Mouse (Mus musculus): Measurements from ENCODE around the gene Ttn. TPM values are rescaled to one million over a fixed set of nuclear protein-coding genes. Genes with fewer than 3 reads are reported as not detected.

Gene Ttn
- polyA plus RNA-seq, 1 experiment = 0.04 TPM

GRCm38 (mm10) chr2:76702751-76703150, 279.6 kb downstream of the Ttn start:
- Histone ChIP-seq H3K4me1 (ENCODE audit: control insufficient read depth, insufficient read depth, low read length) (no peaks in the 10 kb centered on the region), H3K27ac (ENCODE audit: insufficient read depth, low read length) (no peak overlapping the region), H3K4me3 (ENCODE audit: insufficient read depth, low read length) (no peak overlapping the region)
- no peak for TF ChIP-seq POLR2A (IDR thresholded peaks at IDR 0.05; ENCODE audit: low read depth, low read length)
- TF ChIP-seq CTCF (IDR thresholded peaks at IDR 0.05; ENCODE audit: borderline replicate concordance, insufficient read depth, low read length) = no peak

- H3K4me3 ChIP-seq (ENCODE audit: insufficient read depth, low read length) = no peak overlapping the region
- TF ChIP-seq CTCF (IDR thresholded peaks at IDR 0.05; ENCODE audit: borderline replicate concordance, insufficient read depth, low read length) = no peak
- TF ChIP-seq POLR2A (IDR thresholded peaks at IDR 0.05; ENCODE audit: low read depth, low read length) = no peak
- H3K27ac ChIP-seq (ENCODE audit: insufficient read depth, low read length) = no peak overlapping the region
- no peaks in the 10 kb centered on the region for H3K4me1 ChIP-seq (ENCODE audit: control insufficient read depth, insufficient read depth, low read length)
These were observed 280.2 kb downstream of the Ttn start for GRCm38 (mm10) chr2:76702188-76702587.

- Histone ChIP-seq H3K4me1 (ENCODE audit: control insufficient read depth, insufficient read depth, low read length) (no peaks in the 10 kb centered on the region), H3K4me3 (ENCODE audit: insufficient read depth, low read length) (no peak overlapping the region), H3K27ac (ENCODE audit: insufficient read depth, low read length) (no peak overlapping the region)
- TF ChIP-seq CTCF (IDR thresholded peaks at IDR 0.05; ENCODE audit: borderline replicate concordance, insufficient read depth, low read length) = no peak
- no peak for TF ChIP-seq POLR2A (IDR thresholded peaks at IDR 0.05; ENCODE audit: low read depth, low read length)
These were observed 287.1 kb downstream of the Ttn start for GRCm38 (mm10) chr2:76695290-76695689.

GRCm38 (mm10) chr2:76693765-76694164, 288.6 kb downstream of the Ttn start:
- TF ChIP-seq POLR2A (IDR thresholded peaks at IDR 0.05; ENCODE audit: low read depth, low read length) = no peak
- no peak for TF ChIP-seq CTCF (IDR thresholded peaks at IDR 0.05; ENCODE audit: borderline replicate concordance, insufficient read depth, low read length)
- Histone ChIP-seq H3K4me1 (ENCODE audit: control insufficient read depth, insufficient read depth, low read length) (no peaks in the 10 kb centered on the region), H3K27ac (ENCODE audit: insufficient read depth, low read length) (no peak overlapping the region), H3K4me3 (ENCODE audit: insufficient read depth, low read length) (no peak overlapping the region)

- no peak overlapping the region for H3K27ac ChIP-seq (ENCODE audit: insufficient read depth, low read length)
- no peak overlapping the region for H3K4me3 ChIP-seq (ENCODE audit: insufficient read depth, low read length)
- TF ChIP-seq CTCF (IDR thresholded peaks at IDR 0.05; ENCODE audit: borderline replicate concordance, insufficient read depth, low read length) = no peak
- no peak for TF ChIP-seq POLR2A (IDR thresholded peaks at IDR 0.05; ENCODE audit: low read depth, low read length)
- H3K4me1 ChIP-seq (ENCODE audit: control insufficient read depth, insufficient read depth, low read length) = no peaks in the 10 kb centered on the region
These were observed 291.7 kb downstream of the Ttn start for GRCm38 (mm10) chr2:76690436-76691204.

GRCm38 (mm10) chr2:76688162-76688561, 294.2 kb downstream of the Ttn start:
- Histone ChIP-seq H3K27ac (ENCODE audit: insufficient read depth, low read length) (no peak overlapping the region), H3K4me3 (ENCODE audit: insufficient read depth, low read length) (no peak overlapping the region), H3K4me1 (ENCODE audit: control insufficient read depth, insufficient read depth, low read length) (no peaks in the 10 kb centered on the region)
- no peak for TF ChIP-seq CTCF (IDR thresholded peaks at IDR 0.05; ENCODE audit: borderline replicate concordance, insufficient read depth, low read length)
- TF ChIP-seq POLR2A (IDR thresholded peaks at IDR 0.05; ENCODE audit: low read depth, low read length) = no peak

GRCm38 (mm10) chr2:76687608-76688007, 294.7 kb downstream of the Ttn start:
- Histone ChIP-seq H3K27ac (ENCODE audit: insufficient read depth, low read length) (no peak overlapping the region), H3K4me3 (ENCODE audit: insufficient read depth, low read length) (no peak overlapping the region), H3K4me1 (ENCODE audit: control insufficient read depth, insufficient read depth, low read length) (no peaks in the 10 kb centered on the region)
- TF ChIP-seq POLR2A (IDR thresholded peaks at IDR 0.05; ENCODE audit: low read depth, low read length) = no peak
- no peak for TF ChIP-seq CTCF (IDR thresholded peaks at IDR 0.05; ENCODE audit: borderline replicate concordance, insufficient read depth, low read length)

GRCm38 (mm10) chr2:76686986-76687385, 295.4 kb downstream of the Ttn start:
- Histone ChIP-seq H3K4me3 (ENCODE audit: insufficient read depth, low read length) (no peak overlapping the region), H3K4me1 (ENCODE audit: control insufficient read depth, insufficient read depth, low read length) (no peaks in the 10 kb centered on the region), H3K27ac (ENCODE audit: insufficient read depth, low read length) (no peak overlapping the region)
- TF ChIP-seq CTCF (IDR thresholded peaks at IDR 0.05; ENCODE audit: borderline replicate concordance, insufficient read depth, low read length) = no peak
- no peak for TF ChIP-seq POLR2A (IDR thresholded peaks at IDR 0.05; ENCODE audit: low read depth, low read length)

- no peak overlapping the region for H3K4me3 ChIP-seq (ENCODE audit: insufficient read depth, low read length)
- no peak overlapping the region for H3K27ac ChIP-seq (ENCODE audit: insufficient read depth, low read length)
- TF ChIP-seq CTCF (IDR thresholded peaks at IDR 0.05; ENCODE audit: borderline replicate concordance, insufficient read depth, low read length) (no peak), POLR2A (IDR thresholded peaks at IDR 0.05; ENCODE audit: low read depth, low read length) (no peak)
- H3K4me1 ChIP-seq (ENCODE audit: control insufficient read depth, insufficient read depth, low read length) = no peaks in the 10 kb centered on the region
These were observed 300.0 kb downstream of the Ttn start for GRCm38 (mm10) chr2:76682301-76682700.

GRCm38 (mm10) chr2:76676401-76677226, 305.7 kb downstream of the Ttn start:
- Histone ChIP-seq H3K4me1 (ENCODE audit: control insufficient read depth, insufficient read depth, low read length) (0 out of 2 replicates have a peak, but pooled peaks cover 4% of the 10 kb centered on the region), H3K27ac (ENCODE audit: insufficient read depth, low read length) (peak overlapping the region; percentile 74), H3K4me3 (ENCODE audit: insufficient read depth, low read length) (peak overlapping the region; percentile 99)
- no peak; the same call in 1 of the 2 replicates for TF ChIP-seq POLR2A (IDR thresholded peaks at IDR 0.05; ENCODE audit: low read depth, low read length)
- no peak for TF ChIP-seq CTCF (IDR thresholded peaks at IDR 0.05; ENCODE audit: borderline replicate concordance, insufficient read depth, low read length)
